Mouse (Mus musculus) thymus, postnatal 14 days (tissue): ENCODE data around the gene Otop3.

Experiments used
- DNase-seq: peaks from one replicate; pipeline ENCODE4 v3.0.0; 2021

Otop3 gene

DNA sequence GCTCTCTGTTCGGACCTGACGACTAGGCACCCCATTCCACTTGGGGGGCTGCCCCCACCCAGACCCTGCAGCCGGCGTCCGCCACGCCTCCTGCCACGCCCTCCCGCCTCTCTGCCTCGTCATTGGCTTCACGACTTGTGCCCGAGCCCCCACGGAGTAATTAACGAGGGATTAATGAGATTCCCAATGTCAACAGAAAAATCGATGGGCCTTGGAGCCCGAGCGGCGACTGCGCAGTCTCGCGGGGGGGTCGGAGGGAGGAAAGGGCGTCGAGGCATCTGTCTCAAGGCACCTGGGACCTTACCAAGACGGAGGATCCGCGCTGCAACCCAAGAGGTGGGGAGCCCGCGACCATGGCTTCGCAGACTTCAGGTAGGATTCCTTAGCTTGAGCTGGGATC is at the start of gene Otop3:
Gene Otop3, plus strand, starts transcription at position 201 of the 400 bp plus-strand sequence.
- DNase-seq = no peak

DNA sequence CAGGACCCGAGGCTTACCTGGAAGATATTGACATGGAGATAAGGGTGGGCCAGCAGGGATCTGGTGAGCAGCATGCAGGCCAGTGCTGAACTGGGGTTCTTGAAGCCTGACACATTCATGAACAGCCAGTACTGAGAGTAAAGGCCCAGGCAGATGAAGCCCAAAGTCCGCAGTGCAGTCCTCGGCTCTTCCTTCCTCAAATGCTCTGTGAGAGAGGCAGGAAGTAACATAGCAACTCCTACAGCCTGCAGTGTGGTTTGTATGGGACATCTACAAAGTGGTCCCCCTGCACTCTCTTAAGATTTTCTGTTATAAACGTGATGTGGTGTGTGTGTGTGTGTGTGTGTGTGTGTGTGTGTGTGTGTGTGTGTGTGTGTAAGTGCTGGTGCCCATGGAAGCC is 49.2 kb upstream of the Otop3 start:
- no peak for DNase-seq

DNA sequence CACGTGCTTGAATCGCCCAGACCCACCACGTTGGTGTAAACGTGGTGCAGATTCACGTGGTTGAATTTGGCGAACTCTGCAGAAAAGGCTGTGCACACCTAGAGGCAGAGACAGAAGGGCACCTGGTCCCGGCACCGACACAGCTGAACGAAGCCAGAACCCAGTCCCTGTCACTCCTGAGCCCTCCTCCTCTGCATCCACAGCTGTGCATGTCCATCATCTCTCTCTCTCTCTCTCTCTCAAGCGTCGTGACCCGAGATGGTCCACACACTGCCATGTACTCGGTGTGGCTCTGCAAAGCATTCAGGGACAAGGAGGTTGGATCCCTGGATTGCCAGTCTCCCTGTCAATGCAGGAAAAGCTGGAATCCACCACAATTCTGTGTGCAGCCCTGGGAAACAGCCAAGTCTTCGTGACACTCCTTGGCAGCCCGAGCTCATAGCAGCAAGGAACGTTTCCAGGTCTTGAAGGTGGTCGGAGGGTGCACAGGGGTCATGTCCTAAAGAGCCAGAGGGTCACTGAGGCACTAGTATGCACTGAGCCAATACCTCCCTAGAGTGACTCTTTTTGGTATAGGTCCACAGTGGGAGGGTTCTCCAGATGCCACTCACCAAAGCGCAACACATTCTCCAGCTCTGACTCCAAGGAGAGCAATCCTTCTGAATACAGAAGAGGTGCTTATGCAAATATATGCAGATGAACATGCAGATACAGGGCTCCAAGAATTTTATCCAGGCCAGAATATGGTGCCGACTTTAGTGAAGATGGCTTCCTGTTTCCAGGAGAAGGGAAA is 48.1 kb upstream of the Otop3 start:
- DNase-seq = no peak

DNA sequence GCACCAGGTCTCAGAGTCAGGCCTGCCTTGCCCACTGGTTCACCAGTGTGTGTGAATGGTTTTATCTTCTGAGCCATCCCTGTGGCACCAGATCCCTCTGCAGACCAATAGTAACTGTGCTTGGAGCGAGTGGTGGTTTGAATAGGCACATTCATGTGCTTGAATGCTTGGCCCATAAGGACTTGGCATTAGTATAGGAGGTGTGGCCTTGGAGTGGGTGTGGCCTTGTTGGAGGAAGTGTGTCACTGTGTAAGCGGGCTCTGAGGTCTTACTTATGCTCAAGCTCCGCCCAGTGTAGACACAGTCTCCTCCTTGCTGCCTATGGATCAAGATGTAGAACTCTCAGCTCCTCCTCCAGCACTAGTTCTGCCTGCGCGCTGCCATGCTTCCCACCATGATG is 47.1 kb upstream of the Otop3 start:
- DNase-seq = no peak

DNA sequence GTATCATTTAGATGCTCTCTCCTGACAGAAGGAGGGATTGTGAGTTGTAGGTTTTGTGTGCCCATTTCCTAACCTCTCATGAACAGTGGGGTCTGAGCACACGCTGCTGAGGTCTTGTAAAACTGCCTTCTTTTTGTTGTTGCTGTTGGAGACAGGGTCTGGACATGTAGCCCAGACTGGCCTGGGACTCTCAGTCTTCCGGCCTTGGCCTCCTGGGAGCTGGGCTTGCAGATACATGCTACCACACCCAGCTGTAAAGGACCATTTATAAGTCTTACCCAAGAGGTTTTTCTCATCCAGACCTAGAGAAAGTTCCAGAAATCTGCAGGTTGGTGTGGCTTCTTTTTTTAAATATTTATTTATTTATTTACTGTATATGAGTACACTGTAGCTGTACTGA is 46.2 kb upstream of the Otop3 start:
- DNase-seq = no peak

DNA sequence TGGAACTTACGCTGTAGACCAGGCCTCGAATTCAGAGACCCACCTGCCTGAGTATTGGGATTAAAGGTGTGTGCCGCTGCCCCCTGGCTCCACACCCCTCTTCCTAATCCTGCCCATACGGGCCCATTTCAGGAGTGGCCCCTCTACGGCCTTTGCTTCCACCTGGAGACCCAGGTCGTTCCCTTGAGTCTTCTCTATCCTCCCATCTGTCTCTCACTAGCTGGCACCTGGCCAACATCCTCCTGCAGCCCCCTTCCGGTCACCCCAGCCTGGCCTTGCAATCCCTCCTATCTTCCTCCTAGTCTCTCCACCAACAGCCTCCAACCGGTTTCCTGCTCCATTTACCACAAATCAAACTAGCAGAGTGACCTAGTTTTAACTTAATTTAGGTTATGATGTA is 44.6 kb upstream of the Otop3 start:
- no peak for DNase-seq

DNA sequence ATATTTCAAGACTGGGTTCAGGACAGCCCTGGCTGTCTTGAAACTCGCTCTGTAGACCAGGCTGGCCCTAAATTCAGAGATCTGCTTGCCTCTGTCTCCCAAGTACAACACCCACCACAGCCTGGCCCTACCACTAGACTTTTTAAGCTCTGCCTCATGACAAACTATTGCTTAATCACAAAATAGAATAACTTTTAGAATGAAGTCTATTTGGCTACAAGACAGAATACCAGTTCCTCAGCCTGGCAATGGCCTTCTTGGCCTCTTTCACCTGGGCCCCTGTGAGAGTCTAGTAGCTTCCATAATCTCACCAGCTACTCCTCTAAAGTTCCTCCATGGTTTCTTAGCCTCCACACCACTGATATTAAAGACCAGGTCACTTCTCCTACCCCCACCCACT is 44.2 kb upstream of the Otop3 start:
- DNase-seq = no peak

DNA sequence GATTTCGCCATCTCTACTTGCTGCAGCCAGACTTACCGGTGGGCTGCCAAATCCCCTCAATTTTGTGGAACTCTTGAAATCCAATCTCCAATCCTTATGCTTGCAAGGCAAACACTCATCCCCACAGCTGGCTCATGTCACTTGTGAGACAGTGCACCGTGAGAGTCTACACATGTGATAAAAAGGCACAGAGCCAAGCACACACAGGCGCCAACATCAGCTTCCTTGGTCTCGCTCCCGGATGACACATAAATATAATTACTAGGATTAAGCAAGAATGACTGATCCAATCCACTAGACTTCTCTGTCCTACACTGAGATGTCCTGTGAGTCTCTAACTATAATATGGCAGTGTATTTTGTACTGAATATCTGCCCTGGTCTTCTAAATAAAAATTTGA is 43.6 kb upstream of the Otop3 start:
- no peak for DNase-seq

DNA sequence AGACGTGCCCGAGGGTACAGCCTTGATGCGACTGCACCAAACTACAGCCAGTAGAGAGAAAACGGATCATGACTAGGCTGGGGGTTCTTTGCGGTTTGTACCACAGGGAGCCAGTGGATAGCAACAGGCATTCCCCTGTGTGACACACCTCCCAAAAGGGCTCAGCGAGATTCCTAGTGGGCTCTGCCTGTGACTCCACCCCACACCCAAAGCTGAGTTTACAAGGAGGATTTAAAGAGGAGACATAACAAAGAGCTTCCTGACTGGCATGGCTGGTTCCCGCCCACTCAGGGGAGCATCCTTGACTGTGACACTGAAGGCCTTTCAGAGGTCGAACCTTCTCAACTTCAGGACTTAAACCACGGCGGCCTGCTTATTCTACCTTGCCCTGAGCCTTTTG is 43.0 kb upstream of the Otop3 start:
- no peak for DNase-seq

DNA sequence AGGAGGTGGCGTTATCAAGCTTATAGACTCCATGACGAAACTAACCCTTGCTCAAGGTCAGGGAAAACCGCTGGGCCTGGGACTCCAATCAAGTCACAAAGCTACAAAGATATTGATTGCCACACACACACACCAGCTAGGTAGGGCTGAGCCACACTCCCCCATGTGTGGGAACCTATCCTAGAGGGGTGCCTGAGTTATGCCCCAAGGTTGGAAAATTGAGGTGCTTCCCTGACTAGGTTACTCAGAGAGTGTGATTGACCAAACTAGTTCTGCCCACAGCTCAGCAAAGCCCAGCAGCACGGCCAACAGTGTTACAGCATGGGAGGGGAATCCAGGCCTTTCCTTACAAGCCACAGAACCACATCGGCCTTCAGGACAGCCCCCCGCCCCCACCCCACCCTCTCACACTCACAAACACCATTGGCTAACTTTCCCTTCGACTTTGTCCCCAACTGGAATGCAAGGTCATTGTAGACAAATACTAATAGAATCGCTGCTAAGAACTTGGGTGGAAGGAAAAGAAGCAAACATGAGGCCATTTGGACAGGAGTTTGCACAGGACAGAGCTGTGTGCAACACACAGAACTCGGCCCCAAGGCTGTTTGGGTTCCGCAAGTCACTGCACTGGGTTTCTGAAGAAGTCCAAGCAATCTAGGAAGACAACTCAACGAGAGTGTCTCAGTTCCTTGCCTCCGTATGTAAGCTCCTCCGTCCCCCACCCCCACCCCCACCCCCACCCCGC is 41.7 kb upstream of the Otop3 start:
- DNase-seq = no peak

DNA sequence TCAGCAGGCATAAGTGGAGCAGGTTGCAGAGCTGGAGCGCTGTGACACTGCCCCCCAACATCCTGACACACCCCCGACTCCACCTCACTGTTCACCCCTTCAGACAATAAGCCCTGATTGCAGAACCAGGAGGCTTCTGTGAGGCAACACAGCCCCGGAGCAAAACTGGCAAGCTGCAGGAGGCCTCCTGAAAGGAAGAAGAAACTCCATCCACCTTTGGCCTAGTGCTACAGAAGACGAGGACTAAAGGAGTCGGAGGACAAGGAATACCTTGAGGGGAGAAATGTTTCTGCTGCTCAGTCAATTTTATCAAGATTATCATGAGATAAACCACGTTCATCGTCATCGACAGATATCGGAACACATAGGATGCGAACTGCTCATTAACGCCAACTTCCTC is 38.6 kb upstream of the Otop3 start:
- no peak for DNase-seq

DNA sequence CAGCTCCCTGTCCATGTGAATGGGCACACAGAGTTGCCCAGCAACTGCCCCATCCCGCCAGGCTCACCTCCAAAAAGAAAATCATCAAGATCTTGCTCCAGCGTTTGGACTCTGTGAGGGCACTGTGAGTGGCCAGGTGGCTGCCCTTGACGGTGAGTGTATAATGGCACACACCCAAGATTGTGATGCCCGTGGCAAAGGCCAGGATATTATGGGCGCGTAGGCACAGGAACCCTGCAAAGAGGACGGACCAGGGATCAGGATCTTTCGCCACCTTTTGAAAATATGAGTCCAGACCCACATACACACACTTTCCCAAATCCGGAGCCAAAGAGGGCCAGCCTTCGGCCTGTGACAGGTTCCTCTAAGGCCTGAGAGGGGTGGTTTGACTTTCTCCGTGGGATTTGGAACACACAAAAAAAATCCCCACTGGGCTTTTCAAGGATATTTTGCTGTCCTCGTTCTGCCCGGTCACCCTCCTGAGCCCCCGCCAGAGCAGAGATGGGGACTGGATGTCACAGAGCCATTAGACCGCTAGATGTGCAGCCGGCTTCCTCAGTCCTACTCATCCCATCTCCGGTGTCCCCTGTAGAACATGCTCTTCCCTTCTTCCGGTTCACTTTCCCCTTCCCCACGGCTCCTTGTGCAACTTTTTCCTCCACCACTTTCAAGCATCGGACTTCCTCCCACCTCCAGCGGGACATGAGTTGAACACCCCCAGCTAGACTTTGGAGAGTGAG is 37.9 kb upstream of the Otop3 start:
- DNase-seq = no peak

DNA sequence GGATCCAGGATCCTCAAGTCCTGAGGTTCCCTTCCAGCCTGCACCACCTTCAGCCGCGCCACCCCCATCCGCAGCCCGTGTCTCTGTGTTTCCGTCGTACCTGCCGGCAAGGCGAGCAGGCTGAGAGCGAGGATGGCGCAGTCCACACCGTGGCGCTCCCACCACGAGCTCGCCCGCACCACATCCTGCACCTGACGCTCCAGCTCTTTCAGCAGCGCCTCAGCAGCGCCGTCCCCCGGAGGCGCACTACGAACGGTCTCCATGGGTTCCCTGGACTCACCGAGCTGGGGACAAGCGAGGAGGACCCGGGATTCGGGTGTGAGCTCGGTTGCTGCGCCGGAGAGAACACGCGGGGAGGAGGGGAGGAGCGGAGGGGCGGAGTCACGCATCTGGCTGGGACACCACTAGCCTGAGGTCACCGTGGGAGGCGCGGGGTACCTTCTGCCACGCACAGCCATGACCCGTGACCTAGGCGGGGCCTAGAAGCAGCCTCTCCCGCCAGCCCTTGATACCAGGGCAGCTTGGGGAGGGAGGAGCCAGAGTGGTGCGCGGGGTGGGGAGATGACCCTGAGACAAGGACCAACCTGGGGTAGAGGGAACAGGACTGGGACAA is 37.2 kb upstream of the Otop3 start, which contains the start of gene Fads6:
Gene Fads6, minus strand, starts transcription at position 450 of the 613 bp plus-strand sequence.
- peak; percentile 84 for DNase-seq

DNA sequence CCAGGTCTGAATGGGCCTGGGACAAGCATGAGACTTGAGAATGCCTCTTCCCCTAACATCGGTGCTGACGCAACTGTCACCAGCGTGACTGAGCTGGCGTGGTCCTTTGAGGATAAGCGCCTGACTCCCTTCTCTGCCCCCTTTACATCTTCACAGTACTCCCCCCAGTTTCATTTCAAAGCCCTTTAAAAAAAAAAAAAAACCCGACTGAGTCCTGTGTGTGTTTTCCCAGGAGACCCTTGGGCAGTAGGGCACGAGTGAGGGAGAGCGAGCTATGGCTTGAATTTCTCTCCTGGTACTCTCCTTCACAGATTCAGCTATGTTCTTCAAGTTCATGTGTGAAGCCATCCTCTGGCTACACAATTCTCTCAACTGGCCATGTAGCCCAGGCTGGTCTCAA is 36.4 kb upstream of the Otop3 start:
- DNase-seq = no peak

DNA sequence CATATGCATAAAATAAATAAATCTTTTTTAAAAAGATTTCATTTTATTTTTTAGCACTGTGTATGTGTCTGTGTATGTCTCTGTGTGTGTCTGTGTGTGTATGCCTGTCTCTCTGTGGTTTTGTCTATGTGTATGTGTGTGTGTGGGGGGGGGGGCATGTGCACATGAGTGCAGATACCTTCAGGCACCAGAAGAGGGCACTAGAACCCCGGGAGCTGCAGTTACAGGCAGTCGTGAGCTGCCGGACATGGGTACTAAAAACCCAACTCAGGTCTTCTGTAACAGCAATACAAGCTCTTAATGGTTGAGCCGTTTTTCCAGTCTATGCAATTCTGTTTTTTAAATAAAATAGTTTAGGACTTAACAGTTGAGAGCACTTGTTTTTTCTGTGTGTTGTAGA is 33.8 kb upstream of the Otop3 start:
- no peak for DNase-seq

DNA sequence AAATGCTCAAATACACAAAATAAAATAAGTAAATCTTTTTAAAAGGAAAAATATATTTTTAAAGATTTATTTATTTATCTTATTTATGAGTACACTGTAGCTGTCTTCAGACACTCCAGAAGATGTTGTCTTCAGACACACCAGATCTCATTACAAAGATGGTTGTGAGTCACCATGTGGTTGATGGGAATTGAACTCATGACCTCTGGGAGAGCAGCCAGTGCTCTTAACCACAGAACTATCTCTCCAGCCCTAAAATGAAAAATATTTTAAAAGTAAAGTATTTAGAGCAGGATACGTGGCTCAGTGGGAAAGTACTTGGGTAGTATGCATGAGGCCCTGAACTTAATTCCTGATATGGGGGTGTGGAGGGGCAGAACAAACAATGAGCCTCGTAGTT is 33.2 kb upstream of the Otop3 start:
- DNase-seq = no peak

DNA sequence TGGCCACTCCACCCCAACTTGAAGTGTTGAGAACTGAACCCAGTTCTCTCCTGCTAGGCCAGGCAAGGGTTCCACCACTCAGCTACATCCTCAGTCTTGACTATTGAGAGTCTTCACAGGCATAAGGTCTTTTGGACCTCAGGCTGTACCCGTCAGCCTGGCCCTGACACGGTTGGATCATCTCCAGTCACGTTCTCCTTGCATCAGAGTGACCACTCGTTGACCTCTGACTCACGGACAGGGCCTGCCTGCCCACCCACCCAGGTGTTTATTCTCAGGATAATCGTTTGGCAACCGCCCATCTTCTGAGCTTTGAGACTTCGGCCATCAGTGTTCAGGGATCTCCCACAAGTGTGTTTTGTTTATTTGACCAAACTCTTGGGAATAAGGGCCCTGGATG is 31.4 kb upstream of the Otop3 start:
- no peak for DNase-seq

DNA sequence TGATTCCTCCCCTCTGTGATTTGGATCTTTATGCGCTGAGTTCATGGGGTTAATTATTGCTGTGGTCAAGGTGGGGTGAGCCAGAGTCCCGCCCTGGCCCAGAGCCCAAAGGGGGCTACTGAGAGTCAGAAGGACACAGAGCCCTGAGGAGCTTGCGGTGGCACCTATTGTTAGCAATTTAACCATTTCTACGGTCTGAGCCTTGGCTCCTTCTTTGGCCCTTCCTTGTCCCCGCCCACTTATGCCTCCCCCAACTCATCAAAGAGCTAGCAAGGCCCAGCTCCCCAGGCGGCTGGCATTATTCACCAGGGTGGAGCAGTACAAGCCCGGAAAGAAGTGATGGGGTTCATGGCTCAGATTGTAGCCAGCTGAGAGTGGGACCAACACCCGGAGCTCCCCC is 27.7 kb upstream of the Otop3 start, which contains the start of gene Otop2:
Gene Otop2, plus strand, starts transcription at position 301 of the 400 bp plus-strand sequence.
- DNase-seq = no peak

DNA sequence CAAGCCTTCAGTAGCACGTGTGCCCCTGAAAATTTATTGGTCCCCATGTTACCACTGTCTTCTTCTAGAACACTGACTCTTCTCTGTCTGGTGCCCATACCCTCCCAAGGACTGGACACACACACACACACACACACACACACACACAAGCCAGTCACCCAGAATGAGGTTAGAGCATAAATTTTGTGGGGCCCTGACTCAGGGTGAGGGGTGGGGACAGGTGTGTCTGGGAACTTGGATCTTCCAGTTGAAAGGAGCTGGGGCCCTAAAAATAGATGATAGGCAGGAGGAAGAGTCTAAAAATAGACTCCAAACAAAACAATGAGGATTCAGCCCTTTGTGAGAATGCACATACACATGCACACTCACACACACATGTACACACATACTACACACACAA is 25.8 kb upstream of the Otop3 start:
- DNase-seq = no peak

DNA sequence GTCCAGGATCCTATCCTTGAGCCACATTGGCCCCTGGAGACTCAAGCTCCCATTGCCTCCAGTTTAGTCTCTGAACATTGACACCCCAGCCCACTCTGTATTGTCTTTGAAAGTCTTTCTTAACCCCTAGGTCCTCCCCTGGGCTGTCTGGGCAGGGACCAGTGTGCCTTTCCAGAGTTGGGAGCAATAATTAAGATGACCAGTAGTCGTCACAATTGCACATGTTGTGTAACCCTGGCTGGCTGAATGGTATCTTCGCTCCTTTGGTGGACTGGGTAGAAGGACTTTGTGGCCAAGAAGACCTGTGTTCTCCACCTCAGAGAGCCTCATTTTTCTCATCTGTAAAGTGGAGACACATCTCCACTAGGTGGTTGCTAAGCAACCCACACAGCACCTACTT is 20.3 kb upstream of the Otop3 start:
- no peak for DNase-seq

DNA sequence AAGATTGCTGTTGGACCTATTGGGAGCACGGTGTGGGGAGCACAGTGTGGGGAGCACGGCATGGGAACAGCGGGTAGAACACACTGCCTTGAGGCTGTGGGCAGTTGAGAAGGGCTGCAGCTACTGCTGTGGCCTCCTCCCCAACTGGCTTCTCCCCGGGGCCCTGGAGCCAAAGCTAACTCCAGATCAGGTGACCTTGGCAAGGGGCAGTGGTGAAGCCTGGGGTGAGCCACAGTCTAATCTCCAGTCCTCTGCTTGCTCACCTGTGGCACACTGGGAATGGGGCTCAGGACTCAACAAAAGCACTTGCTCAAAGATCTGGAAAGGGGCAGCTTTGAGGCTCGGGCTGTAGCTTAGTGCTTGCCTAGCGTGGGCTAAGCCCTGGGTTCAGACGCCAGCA is 17.3 kb upstream of the Otop3 start:
- no peak for DNase-seq

DNA sequence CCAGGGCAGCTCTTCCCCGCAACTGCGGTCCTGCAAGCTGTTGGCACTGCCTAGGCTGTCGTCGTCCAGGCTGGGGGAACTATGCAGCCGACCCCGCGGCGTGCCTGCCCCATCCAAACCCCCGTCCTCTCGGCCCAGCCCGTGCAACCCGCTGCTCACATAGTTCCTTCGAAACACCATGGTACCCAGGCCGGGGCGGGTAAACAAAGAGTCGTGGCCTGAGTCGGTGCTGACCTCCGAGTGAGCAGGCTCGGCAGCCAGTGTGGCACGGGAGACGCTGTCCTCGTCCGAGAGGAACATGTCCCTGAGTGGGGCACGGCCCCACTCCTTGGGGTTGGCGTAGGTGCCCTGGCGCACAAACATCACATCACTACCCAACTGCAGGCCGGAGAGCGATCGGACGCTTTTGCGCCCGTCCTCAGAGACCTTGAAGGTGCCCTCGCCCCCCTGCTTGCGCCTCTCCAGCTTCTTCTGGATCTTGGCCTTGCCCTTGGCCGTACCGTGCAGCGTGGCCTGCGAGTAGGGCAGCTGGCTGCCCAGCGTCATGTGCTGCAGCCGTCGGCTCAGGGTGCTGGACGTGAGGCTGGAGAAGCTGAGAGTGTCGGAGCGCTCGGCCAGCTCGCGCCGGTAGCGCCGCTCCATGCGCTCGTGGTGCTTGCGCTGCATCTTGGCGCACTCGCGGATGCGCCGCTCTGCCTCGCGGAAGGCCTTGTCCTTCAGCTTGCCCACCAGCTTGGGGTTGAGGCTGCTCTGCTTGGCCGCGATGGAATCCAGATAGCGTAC is 16.1 kb upstream of the Otop3 start:
- DNase-seq = no peak
